In the genomic region with DNA sequence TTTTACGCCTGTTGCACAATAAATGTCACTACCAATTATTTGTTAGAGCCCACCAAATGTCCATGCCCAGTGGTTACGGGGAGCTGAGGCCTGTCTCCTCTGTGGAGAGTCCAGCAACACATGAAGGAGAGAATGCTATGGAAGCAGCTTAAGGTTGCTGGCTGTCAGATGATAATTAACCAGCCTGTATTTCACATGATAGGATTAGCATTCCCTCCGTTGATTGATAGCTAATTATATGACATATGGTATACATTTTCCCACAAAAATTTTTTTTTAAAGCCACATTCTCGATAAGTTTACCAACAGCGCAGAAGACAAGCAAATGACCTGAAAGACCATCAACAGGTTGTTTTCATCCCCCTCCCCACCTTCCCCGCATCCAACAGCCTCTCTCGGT, we compare ENCODE assay signal across 8 mouse cellular contexts. TPM values are rescaled to one million over a fixed set of nuclear protein-coding genes. Genes with fewer than 3 reads are reported as not detected.
DNase-seq lines count a peak whose midpoint lies in the region; ATAC-seq and TF ChIP-seq lines count a peak whose summit lies in the region.

No protein-coding gene starts in this region.

- H3K27ac ChIP-seq in heart, embryonic 11.5 days (ENCODE audit: low read depth, low read length) = 0 out of 2 replicates have a peak overlapping the region, but pooled peaks have one; percentile 17
- no peak overlapping the region for H3K27ac ChIP-seq in bone marrow, adult 2 months (ENCODE audit: control insufficient read depth, insufficient read depth, low read depth, low read length, poor library complexity)
- no peak overlapping the region for H3K27ac ChIP-seq in hindbrain, embryonic 12.5 days
- H3K27ac ChIP-seq in midbrain, embryonic 13.5 days = no peak overlapping the region

- H3K4me2 ChIP-seq in heart, embryonic 11.5 days = peak overlapping the region; percentile 73
- peak overlapping the region; percentile 86 for H3K4me2 ChIP-seq in hindbrain, embryonic 12.5 days (replicated peaks)
- H3K4me2 ChIP-seq in midbrain, embryonic 13.5 days (replicated peaks) = peak overlapping the region; percentile 88

- H3K36me3 ChIP-seq in heart, embryonic 11.5 days (ENCODE audit: control insufficient read depth, insufficient read depth, low read length) = no peaks in the 10 kb centered on the region
- no peaks in the 10 kb centered on the region for H3K36me3 ChIP-seq in hindbrain, embryonic 12.5 days
- no peaks in the 10 kb centered on the region for H3K36me3 ChIP-seq in midbrain, embryonic 13.5 days

- TF ChIP-seq CTCF in bone marrow, adult 2 months (IDR thresholded peaks at IDR 0.05; ENCODE audit: control insufficient read depth, insufficient read depth, low read length) = no peak

- TF ChIP-seq POLR2A in bone marrow, adult 2 months (IDR thresholded peaks at IDR 0.05; ENCODE audit: borderline replicate concordance, control insufficient read depth, low read depth, low read length) = no peak

- intact Hi-C loops in heart, postnatal 36 days (cut with DNase I) = loop anchor here (10.0 kb wide), 1 partner anchor 269 kb away; no protein-coding TSS in a partner anchor

- H3K9me3 ChIP-seq in heart, embryonic 11.5 days (replicated peaks; ENCODE audit: control insufficient read depth, low read length) = no peaks in the 10 kb centered on the region
- no peaks in the 10 kb centered on the region for H3K9me3 ChIP-seq in hindbrain, embryonic 12.5 days (replicated peaks)
- H3K9me3 ChIP-seq in midbrain, embryonic 13.5 days = no peaks in the 10 kb centered on the region

- ATAC-seq in heart, embryonic 11.5 days (replicated peaks; ENCODE audit: insufficient number of reproducible peaks, low FRiP score, low TSS enrichment) = no peak
- 0 out of 2 replicates have a peak, but pooled peaks have one; percentile 3 for ATAC-seq in hindbrain, embryonic 12.5 days (ENCODE audit: low FRiP score)
- ATAC-seq in midbrain, embryonic 13.5 days = peak; percentile 34; the same call in 1 of the 2 replicates

- H3K4me3 ChIP-seq in heart, embryonic 11.5 days (ENCODE audit: low read depth, low read length) = peak overlapping the region; percentile 60
- peak overlapping the region; percentile 40 for H3K4me3 ChIP-seq in bone marrow, adult 2 months (replicated peaks; ENCODE audit: control insufficient read depth, low read depth, low read length)
- peak overlapping the region; percentile 43 for H3K4me3 ChIP-seq in hindbrain, embryonic 12.5 days
- H3K4me3 ChIP-seq in midbrain, embryonic 13.5 days (replicated peaks) = peak overlapping the region; percentile 46

- no peaks in the 10 kb centered on the region for H3K27me3 ChIP-seq in heart, embryonic 11.5 days (ENCODE audit: control insufficient read depth, insufficient read depth, low read length)
- peaks cover 9% of the 10 kb centered on the region for H3K27me3 ChIP-seq in hindbrain, embryonic 12.5 days
- peaks cover 17% of the 10 kb centered on the region for H3K27me3 ChIP-seq in midbrain, embryonic 13.5 days

- WGBS in heart, embryonic 11.5 days (ENCODE audit: insufficient replicate concordance) = 16% methylated on average over 7 of the region's 7 CpGs
- 42% methylated on average over 7 of the region's 7 CpGs for WGBS in bone marrow, adult 2 months
- WGBS in hindbrain, embryonic 12.5 days = 20% methylated on average over 7 of the region's 7 CpGs
- 14% methylated on average over 7 of the region's 7 CpGs for WGBS in midbrain, embryonic 13.5 days

- DNase-seq in heart, postnatal 36 days = no peak
- DNase-seq in testis, postnatal 14 days (ENCODE audit: low spot score) = no peak
- DNase-seq in left cerebral cortex, adult 8-10 months (ENCODE audit: low spot score in 2 of 2) = no peak
- DNase-seq in right cerebral cortex, postnatal 36 days (ENCODE audit: low spot score in 2 of 2) = no peak

- H3K4me1 ChIP-seq in heart, embryonic 11.5 days (ENCODE audit: control insufficient read depth, insufficient read depth, low read length) = peaks cover 10% of the 10 kb centered on the region; the same call in 1 of the 2 replicates
- H3K4me1 ChIP-seq in bone marrow, adult 2 months (ENCODE audit: control insufficient read depth, insufficient read depth, low read length) = no peaks in the 10 kb centered on the region
- peaks cover 13% of the 10 kb centered on the region for H3K4me1 ChIP-seq in hindbrain, embryonic 12.5 days
- peaks cover 11% of the 10 kb centered on the region for H3K4me1 ChIP-seq in midbrain, embryonic 13.5 days (replicated peaks)

- peak overlapping the region; percentile 76 for H3K9ac ChIP-seq in heart, embryonic 11.5 days (ENCODE audit: low read depth, low read length)
- peak overlapping the region; percentile 39; the same call in 1 of the 2 replicates for H3K9ac ChIP-seq in hindbrain, embryonic 12.5 days
- peak overlapping the region; percentile 45; the same call in 1 of the 2 replicates for H3K9ac ChIP-seq in midbrain, embryonic 13.5 days (replicated peaks)

RNA-seq across cellular contexts. Expression of gene Synpo2, which starts 0.5 kb away (rescaled TPM):
- 21.8 and 25.6 TPM in 2 replicates for polyA plus RNA-seq in heart, embryonic 11.5 days (2014; fragmentation: Nextera tagmentation; extraction: Ambion mirVana)
- total RNA-seq in heart, postnatal 36 days (2021) = 10 to 100 TPM; 78.2 to 80.5 TPM
- polyA plus RNA-seq in bone marrow, adult 2 months (2011; ENCODE audit: insufficient read depth, insufficient read length, low replicate concordance, missing spikeins) = 0.70 and 0.80 TPM in 2 replicates
- polyA plus RNA-seq in hindbrain, embryonic 12.5 days (2016; fragmentation: Nextera tagmentation; extraction: Ambion mirVana) = 4.0 and 4.2 TPM in 2 replicates
- 1.5 and 2.0 TPM in 2 replicates for polyA plus RNA-seq in midbrain, embryonic 13.5 days (2015; fragmentation: Nextera tagmentation; extraction: Ambion mirVana)
- total RNA-seq in left cerebral cortex, adult 8-10 months (2022) = 1 to 10 TPM; 4.2 to 8.1 (median 4.5) TPM

RNA-seq across cellular contexts. Expression of gene Sec24d, which starts 31.8 kb away (rescaled TPM):
- polyA plus RNA-seq in heart, embryonic 11.5 days (2014; fragmentation: Nextera tagmentation; extraction: Ambion mirVana) = 66.1 and 73.4 TPM in 2 replicates
- total RNA-seq in heart, postnatal 36 days (2021) = 10 to 100 TPM; 31.5 to 40.4 TPM
- polyA plus RNA-seq in bone marrow, adult 2 months (2011; ENCODE audit: insufficient read depth, insufficient read length, low replicate concordance, missing spikeins) = 3.0 and 3.4 TPM in 2 replicates
- 33.0 and 38.8 TPM in 2 replicates for polyA plus RNA-seq in hindbrain, embryonic 12.5 days (2016; fragmentation: Nextera tagmentation; extraction: Ambion mirVana)
- polyA plus RNA-seq in midbrain, embryonic 13.5 days (2015; fragmentation: Nextera tagmentation; extraction: Ambion mirVana) = 8.4 and 8.5 TPM in 2 replicates
- total RNA-seq in left cerebral cortex, adult 8-10 months (2022) = 10 to 100 TPM; 10.6 to 17.7 (median 13.4) TPM
